Mouse (Mus musculus) erythroid progenitor cell, adult 5-6 weeks (primary cell): ENCODE measurements around the gene Abcb1a. TPM values are rescaled to one million over a fixed set of nuclear protein-coding genes. Genes with fewer than 3 reads are reported as not detected.

Experiments used
- ATAC-seq: replicated peaks from 2 replicates; pipeline ENCODE4 v1.8.0; 2016; ENCODE audit warnings: moderate number of reproducible peaks, mild to moderate bottlenecking, moderate TSS enrichment, inconsistent platforms; ENCODE audit not compliant: poor library complexity, low FRiP score, severe bottlenecking
- total RNA-seq, 2 experiments: library from RNA; stranded (forward) in 1 of 2; stranded (reverse) in 1 of 2; fragments of 150-400 nt in 1 of 2; fragments of 186-747, 209-891 nt in 1 of 2; gene quantifications; 2 replicates each; pipeline versions ENCODE4 v1.2.3 to v1.2.4; 2015 to 2017; ENCODE audit warnings: low replicate concordance in 2 of 2

The Abcb1a gene
- total RNA-seq (2015; ENCODE audit: low replicate concordance) (0.84 and 1.1 TPM in 2 replicates), total RNA-seq (2017; ENCODE audit: low replicate concordance) (0.08 and 0.39 TPM in 2 replicates)

DNA sequence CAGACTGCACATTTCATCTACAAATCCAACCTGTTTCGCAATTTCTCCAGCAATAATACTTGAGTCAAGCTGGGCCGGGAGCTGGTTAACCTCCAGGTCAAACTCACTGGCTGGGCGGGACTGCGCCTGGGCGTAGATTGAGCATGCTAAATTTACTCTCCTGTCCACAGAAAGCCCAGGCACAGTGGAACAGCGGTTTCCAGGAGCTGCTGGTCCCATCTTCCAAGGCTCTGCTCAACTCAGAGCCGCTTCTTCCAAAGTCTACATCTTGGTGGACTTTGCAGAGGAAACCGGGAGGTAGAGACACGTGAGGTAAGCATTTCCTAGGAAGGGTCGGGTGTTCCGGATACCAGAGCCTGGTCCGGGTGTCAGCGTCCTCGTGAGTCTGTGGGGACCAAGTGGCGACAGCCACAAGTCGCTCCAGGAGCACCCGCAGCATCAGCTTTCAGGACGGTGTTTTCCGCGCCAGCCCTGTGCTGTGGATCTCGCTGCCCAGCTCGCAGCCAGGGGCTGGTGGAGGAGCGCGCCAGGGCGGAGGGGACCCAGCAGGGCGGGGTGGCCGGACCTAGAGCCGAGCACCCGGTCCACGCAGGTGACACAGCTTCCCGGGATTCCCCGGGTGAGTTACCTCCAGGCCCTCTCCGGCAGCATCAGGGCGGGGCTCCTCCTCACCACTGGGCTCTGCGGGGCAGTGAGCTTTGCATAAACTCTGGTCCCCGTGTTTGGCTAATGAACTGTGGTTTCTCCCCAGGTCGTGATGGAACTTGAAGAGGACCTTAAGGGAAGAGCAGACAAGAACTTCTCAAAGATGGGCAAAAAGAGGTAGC is at the start of gene Abcb1a:
TSS of gene Abcb1a (plus strand) at position 167 of the 827 bp plus-strand sequence.
- ATAC-seq = no peak

DNA sequence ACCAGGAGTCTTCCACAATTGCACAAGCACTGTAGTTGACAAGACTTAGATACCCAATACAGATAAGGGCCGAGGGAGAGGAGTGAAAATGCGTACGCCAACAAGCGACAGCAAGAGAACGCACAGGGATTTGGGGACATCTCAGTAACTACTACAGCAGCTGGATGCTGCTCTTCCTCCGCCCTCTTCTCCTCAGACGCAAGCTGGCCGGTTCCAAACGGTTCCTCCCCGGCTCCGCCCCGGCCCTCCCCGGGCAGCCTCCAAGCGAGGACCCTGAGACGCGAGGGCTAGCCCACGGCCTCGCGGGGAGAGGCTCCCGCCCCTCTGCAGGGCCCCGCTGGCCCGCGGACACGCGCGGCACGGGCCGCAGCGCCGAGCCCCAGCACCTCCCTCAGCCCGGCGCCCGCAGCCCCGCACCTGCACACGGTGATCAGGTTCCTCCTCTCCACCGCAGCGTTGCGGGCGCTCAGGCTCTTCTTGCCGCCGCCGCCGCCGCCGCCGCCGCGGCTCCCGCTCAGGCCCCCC is 37.7 kb upstream of the Abcb1a start:
- no peak for ATAC-seq

DNA sequence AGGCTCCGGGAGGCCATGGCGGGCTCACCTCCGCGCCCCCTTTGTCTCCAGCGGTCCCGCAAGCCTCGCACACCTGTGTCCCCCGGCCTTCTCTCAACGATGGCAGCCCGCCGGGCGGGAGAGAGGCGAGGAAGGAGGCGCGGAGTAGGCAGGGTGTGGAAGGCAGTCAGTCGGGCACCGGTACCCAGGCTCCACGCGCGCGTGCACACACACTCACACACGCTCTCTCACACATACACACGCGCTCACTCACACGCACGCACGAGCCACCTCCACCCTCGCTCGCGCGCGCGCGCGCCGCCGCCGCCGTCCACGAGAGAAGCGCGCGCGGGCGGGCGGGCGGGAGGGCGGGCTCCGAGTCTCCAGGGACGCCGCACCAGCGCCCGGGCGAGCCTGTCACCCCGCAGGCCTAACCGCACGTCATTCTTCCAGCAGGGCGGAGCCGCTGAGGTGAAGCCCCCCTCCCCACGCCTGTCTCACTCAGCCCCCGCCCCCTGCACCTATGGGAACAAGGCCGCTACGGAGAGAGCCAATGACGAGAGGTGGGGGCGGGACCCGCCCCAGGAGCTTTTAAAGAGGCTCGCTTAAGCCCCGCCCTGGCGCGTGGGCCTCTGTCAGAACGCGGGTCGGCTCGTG is 37.2 kb upstream of the Abcb1a start, which contains the start of gene Rundc3b:
TSS of gene Rundc3b (minus strand) at position 357 of the 636 bp plus-strand sequence.
- ATAC-seq = no peak

DNA sequence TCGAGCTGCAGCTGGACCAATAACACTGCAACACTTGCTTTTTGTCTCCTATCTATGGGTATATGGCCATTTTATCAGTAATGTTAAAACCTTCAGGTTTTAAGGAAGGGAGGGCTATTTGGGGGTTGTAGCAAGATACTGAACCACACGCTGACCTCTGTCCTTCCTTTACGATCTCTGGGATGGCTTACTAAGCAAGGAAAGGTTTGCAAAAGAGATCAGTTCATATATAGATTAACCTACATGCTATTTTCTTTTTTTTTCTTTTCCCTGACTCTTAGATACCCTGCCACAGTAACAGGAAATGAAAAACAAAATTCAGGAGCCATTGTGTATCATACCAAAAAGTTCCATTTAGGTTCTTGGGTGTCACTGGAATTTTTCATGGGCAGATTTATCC is 27.0 kb upstream of the Abcb1a start:
- ATAC-seq = no peak

DNA sequence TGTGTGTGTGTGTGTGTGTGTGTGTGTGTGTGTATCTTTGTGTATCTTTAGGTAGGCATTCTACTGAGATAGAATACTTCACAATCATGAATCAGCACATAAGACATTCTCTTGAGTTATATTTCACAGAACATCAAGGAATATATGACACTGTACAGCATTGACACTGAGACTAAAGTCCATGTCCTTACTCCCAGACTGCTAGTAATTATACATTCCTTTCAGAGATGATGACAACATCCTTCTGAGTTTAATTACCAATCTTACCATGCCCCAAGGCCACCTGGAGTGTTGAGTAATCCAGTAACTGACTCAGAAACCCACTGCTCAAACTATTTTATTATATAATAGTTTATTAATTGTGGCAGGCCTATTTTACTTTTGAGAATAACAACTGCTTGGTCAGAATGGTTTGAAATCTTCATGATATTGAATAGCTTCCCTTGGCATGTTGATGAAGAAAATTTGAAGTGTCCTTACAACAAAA is 25.3 kb upstream of the Abcb1a start:
- ATAC-seq = no peak

DNA sequence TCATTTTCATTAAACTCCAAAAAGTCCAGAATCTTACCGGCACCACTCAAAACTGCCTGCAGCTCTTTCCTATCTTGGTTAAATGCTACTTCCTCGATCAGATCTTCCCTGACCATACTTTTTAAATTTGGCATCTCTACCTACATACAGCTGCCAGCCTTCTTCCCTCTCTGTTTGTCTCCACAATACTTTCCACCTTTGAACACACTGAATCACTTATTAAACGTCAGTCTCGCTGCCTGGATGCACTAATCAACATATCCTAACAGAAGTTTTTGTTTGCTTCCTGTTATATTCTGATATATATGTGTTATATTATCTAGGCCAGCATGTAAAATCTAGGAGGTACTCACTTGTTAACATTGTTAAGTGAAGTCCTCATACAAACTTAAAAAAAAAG is 11.6 kb upstream of the Abcb1a start:
- no peak for ATAC-seq

DNA sequence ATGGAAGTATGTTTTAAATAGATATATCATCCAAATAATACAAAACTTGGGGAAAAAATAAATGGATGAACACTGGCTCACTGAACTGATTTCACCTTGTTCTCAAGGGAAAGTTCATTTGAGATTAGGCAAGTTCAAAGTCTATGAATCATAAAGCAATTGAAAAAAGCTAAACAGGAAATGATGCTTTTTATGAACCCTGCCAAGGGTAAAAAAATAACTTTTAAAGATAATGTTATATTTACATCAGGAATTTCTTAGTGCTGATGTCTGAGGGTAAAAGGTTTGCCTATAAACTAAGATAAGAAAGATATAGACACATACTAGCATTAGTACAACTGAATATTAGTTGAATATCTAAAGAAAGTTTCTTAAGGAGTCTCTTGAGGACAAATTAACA is 11.1 kb upstream of the Abcb1a start:
- no peak for ATAC-seq

DNA sequence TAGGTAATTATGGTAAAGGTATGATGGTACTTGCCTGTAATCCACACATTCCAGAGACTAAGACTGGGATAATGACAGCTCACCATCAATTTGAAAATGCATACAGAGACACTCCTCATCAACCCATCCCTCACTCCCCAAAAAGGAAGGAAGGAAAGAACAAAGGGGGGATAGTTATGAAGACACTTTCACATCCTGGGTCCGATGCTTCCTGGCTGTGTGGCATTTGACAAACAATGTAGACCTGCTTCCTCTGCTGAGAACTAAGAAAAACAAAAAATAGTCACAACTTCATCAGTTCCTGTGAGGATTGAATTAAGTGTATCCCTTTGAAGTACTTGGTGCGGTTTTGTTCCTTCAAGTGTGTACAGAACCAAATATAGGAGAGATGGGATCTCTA is 7.8 kb upstream of the Abcb1a start:
- ATAC-seq = no peak

DNA sequence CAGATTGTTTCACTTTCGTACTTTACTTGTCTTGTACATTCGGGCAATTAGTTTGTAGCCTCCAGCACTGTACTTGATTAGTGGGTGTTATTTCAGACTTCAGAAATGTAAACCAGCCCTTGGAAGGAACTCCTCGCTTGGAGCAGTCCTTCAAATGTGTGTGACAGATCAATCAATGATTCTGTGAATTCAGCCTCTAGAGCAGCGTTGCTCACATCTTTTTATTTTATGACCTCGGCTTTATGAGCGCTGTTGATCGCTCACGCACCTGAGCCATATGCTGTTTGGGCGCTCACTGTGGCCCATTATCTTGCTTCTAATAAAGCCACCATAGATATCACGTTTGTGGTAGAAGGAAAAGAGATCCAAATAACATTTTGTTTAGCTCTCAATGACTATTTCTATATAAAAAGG is 868 bp downstream of the Abcb1a start:
- no peak for ATAC-seq

DNA sequence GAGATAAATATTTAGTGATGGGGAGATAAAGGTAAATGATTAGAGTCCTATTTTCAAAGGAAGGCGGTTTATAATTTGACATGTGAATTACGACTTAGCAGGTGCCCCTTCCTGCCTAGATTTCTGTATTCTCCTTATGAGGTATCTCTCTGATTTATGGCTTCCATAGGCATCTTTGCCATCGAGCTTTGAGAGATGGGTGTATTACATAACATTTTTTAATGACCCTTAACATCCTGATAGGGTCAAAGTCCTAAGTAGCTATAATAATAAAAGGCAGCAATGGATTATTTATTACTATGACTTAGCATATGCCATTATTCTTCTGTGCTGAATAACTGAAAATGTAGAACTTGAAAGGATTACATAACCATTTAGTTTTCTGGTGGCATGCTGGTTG is 4.8 kb downstream of the Abcb1a start:
- ATAC-seq = no peak

DNA sequence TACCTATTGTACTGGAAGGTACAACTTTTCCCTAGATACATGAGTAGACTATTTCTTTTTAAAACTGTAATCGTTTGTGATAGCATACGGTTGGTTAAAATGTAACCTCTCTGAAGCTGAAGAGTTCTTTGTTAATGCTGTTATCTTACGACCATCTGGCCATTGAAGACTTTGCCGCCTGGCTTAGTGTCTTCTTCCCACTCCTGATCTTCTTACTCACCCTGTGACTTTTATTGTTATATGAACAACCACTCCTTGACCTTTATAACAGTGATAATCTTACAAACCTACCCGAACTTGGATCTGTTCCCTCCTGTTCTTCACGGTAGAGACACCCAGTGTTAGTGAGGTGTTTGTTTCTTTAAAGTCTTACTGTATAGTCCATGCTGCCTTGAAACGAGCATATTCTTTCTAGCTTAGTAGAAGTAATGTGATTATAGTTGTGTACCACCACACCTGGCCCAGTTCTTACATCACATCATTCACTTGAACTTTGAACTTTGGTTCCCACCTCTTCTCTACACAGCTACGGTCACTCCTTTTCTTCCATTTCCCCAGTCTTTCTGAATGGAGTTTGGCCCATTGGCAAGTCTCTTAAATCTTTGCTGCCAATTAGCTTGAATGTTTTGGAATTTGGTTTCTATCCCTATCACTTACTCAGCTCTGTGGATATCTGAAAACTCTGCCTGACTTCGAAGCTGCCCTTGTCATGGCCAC is 8.0 kb downstream of the Abcb1a start:
- no peak for ATAC-seq

DNA sequence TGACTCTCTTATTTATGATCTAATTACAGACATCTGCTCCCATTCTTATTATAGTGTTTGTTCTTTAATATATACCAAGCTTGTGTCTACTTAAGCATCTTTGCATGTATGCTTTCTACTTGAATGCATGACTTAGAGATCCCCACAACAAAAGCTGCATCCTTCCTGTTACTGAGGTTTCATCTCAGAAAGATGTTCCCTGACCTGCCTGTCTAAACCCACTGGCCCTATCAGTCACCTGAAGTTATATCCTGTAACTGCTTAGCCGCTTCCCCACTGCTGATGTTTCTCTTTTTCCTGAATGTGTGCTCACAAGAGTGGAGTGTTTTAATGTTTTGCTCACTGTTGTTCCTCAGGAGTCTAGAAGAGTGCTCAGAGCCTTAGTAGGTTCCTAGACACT is 9.7 kb downstream of the Abcb1a start:
- ATAC-seq = no peak

DNA sequence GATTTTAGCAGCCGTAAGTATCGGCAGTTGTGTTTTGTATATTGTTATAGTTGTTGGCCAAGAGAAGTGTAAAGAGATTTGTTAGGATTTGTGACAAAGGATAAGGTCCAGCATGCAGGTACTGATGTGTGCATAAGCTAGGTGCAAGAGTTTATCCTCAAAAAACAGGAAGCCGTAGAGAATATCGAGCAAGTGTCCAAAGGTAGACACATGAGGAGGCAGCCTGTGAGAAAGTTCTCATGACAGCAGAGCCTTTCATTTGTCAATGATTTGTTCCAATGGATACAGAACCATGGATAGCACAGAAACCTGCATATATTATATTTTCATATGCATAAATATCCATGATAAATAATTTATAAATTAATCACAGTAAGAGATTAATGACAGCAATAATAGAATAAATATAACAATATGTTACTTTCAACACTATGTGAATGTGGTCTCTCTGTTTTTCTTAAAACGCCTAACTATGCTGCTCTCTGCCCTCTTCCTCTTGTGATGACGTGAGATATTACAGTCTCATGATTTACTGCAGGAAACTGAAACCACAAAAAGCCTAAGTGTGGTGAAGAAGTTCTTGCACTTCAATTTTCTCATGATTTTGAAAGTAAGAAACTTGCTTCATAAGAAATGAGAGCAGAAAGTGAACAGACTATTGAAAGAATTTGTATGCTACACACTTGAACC is 15.5 kb downstream of the Abcb1a start:
- no peak for ATAC-seq

DNA sequence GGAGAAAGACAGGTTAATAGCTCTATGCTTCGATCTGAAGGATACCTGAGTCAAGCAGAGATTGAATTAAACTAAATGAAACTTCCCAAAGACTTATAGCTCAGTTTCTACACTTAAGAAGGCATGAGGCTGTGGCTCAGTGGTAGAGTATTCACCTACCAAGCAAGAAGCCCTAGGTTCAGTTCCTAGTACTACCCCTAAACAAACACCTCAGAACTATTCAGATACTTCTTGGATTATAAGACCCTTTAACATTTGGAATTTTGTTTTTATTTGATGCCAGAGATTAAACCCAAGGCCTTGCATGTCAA is 16.0 kb downstream of the Abcb1a start:
- ATAC-seq = no peak

DNA sequence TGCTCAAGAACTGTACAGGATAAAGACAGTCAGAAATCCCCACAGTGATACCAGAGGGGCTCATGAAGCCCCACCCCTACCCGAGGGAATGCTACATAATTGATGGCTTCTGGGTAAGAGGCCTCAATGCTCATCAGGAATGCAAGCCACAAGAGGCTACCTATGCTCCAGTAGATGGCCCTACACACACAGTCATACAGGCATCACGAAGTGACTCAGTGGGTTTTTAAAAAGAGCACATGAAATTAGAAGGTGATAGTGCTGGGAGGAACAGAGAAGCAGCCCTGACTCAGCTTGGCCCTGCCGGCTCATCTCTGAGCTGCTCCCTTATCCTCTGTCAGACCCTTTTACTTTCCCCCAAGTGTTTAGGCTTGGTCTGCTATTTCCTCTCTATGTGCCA is 21.3 kb downstream of the Abcb1a start:
- ATAC-seq = no peak

DNA sequence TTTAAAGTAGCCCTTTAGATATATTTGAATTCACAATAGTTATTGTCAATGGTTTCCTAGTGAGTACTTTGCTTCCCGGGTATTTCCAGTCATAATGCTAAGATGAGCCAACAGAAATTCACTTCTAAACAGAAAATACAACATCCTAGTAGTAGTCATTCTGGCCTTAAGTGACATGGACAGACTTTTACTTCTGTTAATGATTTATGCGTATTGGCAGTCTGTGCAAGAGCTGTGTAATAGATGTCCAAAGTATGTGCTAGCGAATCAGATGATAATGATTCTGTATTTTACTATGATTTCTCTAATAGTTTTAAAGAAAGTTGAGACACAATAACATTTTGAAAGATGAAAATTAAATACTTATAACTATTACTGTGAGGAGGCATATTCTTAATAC is 23.8 kb downstream of the Abcb1a start:
- no peak for ATAC-seq

DNA sequence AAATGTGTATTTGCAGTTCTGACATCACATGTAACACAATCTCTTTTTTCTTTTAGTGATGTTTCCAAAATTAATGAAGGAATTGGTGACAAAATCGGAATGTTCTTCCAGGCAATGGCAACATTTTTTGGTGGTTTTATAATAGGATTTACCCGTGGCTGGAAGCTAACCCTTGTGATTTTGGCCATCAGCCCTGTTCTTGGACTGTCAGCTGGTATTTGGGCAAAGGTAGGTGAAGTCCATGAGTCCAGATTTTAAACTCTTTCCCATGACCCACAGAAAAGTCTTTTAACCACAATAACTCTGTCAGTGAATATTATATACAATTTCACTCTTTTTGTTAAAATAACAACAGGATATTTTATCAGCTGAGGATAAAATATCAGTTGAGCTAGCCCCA is 26.2 kb downstream of the Abcb1a start:
- ATAC-seq = no peak

DNA sequence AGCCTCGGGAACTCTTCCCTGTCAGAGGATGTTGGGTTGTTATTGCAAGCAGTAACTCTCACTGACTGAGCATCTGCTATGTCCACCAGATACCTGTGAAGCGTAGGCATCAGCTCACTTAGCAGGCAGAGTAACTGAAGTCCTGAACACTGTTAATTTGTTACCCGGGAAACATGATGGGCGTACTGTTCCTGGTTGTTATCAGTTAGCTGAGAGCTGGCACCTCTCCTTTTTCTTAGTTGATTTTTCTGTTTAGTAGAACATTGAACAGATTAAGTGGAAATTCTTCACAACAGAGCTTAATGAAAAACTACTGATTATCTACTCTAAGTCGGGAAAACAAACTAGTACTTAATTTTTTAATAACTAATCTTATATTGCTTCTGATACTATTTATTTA is 27.7 kb downstream of the Abcb1a start:
- no peak for ATAC-seq

DNA sequence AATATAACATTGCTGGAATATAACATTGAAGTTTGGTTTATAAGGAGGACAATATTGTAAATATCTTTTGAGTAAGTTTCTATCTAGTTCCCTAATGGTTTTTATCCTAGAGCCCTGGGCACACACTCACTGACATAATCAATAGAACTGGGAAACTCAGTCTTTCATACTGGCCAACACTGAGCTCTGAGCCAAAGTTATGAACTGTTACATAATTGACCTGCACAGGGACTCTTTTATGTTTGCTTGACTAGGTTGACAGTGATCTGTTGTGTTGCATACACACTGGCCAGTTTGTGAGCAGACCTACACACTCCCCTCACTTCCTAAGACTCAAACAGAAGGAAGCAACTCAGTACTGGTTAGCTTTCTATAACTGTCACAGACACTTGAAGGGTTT is 56.2 kb downstream of the Abcb1a start:
- ATAC-seq = no peak

DNA sequence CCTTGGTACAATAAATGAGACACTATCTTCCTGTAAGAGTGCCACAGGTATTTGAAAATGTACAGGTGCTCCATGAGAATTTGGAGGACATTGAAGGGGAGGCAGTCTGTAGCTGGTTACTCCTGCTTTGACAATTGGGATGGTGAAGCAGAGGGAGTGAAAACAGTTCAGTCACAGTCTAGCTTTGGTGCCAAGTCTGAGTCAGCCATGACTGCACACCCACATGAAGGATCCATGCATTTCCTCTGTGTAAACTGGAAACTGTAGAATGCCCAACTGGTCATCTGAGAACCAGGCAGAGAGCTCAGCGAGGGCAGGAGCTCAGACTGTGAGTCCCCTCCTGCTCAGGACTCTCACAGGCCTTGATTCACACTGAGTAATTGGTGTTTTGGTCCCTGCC is 59.7 kb downstream of the Abcb1a start:
- no peak for ATAC-seq
